Mouse (Mus musculus) hindbrain, embryonic 13.5 days (tissue): ENCODE results near the gene Elf1. TPM values are rescaled to one million over a fixed set of nuclear protein-coding genes. Genes with fewer than 3 reads are reported as not detected.
"Not testable (repeated sequence)": the region's sequence is repeated elsewhere in the genome, so short reads cannot be mapped to it uniquely, and the experiment has no call there.

ENCODE experiments used
- ATAC-seq: fragments of 200-750 bp; cut with Nextera tagmentation; 2 replicates; pipeline ENCODE4 v1.8.0; 2017; ENCODE audit warnings: moderate TSS enrichment; ENCODE audit not compliant: low FRiP score
- H3K27ac ChIP-seq: fragments of 300-500 bp; sonication (generic); 2 replicates; pipeline ENCODE4 v1.5.1; 2015; ENCODE audit warnings: inconsistent platforms, mild to moderate bottlenecking, moderate library complexity
- H3K27me3 ChIP-seq: fragments of 300-500 bp; sonication (generic); 2 replicates; pipeline ENCODE4 v1.6.1; 2015; ENCODE audit warnings: mild to moderate bottlenecking, inconsistent platforms
- H3K36me3 ChIP-seq: fragments of 300-500 bp; sonication (generic); 2 replicates; pipeline ENCODE4 v1.6.1; 2015; ENCODE audit warnings: mild to moderate bottlenecking, inconsistent platforms
- H3K4me1 ChIP-seq: fragments of 300-500 bp; sonication (generic); replicated peaks from 2 replicates; pipeline ENCODE4 v1.6.1; 2015; ENCODE audit warnings: inconsistent platforms
- H3K4me2 ChIP-seq: fragments of 300-500 bp; sonication (generic); 2 replicates; pipeline ENCODE4 v1.6.1; 2015; ENCODE audit warnings: inconsistent platforms, mild to moderate bottlenecking, moderate library complexity
- H3K4me3 ChIP-seq: fragments of 300-500 bp; sonication (generic); 2 replicates; pipeline ENCODE4 v1.5.1; 2015; ENCODE audit warnings: mild to moderate bottlenecking, inconsistent platforms
- H3K9ac ChIP-seq: fragments of 300-500 bp; sonication (generic); 2 replicates; pipeline ENCODE4 v1.6.1; 2015; ENCODE audit warnings: mild to moderate bottlenecking, inconsistent platforms
- H3K9me3 ChIP-seq: fragments of 300-500 bp; sonication (generic); 2 replicates; pipeline ENCODE4 v1.6.1; 2016; ENCODE audit warnings: inconsistent platforms
- WGBS: fragments of 180-500 bp; shearing (Covaris S2); methylation state at CpG from one replicate; pipeline ENCODE4 v1.1.7; 2015; 5-methylcytosine and 5-hydroxymethylcytosine counted together
- polyA plus RNA-seq: library from polyadenylated mRNA; unstranded; fragments of >200 nt; fragmentation: Nextera tagmentation; extraction: Ambion mirVana; gene quantifications from 2 replicates; pipeline ENCODE4 v1.2.1, GENCODE M21; 2015

Gene Elf1
- polyA plus RNA-seq, 1 experiment from 2014 or later = 3.8 TPM

GRCm38 (mm10) chr14:79532036-79532776, 51.2 kb downstream of the Elf1 start:
- no peak overlapping the region for H3K27ac ChIP-seq
- H3K36me3 ChIP-seq = no peaks in the 10 kb centered on the region
- H3K4me2 ChIP-seq = no peak overlapping the region
- no peak overlapping the region for H3K4me3 ChIP-seq
- H3K4me1 ChIP-seq = no peaks in the 10 kb centered on the region
- no peak for ATAC-seq
- no peaks in the 10 kb centered on the region for H3K9me3 ChIP-seq
- H3K27me3 ChIP-seq = no peaks in the 10 kb centered on the region
- no peak overlapping the region for H3K9ac ChIP-seq
- WGBS = 89% methylated on average over 8 of the region's 8 CpGs

- no peaks in the 10 kb centered on the region for H3K4me1 ChIP-seq
- no peak for ATAC-seq
- H3K27me3 ChIP-seq = no peaks in the 10 kb centered on the region
- no peak overlapping the region for H3K4me2 ChIP-seq
- H3K9me3 ChIP-seq = no peaks in the 10 kb centered on the region
- WGBS = 97% methylated on average over 1 of the region's 1 CpGs
- H3K36me3 ChIP-seq = no peaks in the 10 kb centered on the region
- H3K27ac ChIP-seq = no peak overlapping the region
- no peak overlapping the region for H3K4me3 ChIP-seq
- H3K9ac ChIP-seq = no peak overlapping the region
Measured at GRCm38 (mm10) chr14:79533350-79533749, 52.4 kb downstream of the Elf1 start.

GRCm38 (mm10) chr14:79534206-79534605, 53.2 kb downstream of the Elf1 start:
- H3K4me1 ChIP-seq = no peaks in the 10 kb centered on the region
- H3K4me3 ChIP-seq = no peak overlapping the region
- H3K9ac ChIP-seq = no peak overlapping the region
- ATAC-seq = no peak
- no peaks in the 10 kb centered on the region for H3K36me3 ChIP-seq
- no peak overlapping the region for H3K27ac ChIP-seq
- no peak overlapping the region for H3K4me2 ChIP-seq
- WGBS = 81% methylated on average over 3 of the region's 3 CpGs
- H3K9me3 ChIP-seq = no peaks in the 10 kb centered on the region
- no peaks in the 10 kb centered on the region for H3K27me3 ChIP-seq

GRCm38 (mm10) chr14:79534656-79535055, 53.7 kb downstream of the Elf1 start:
- not testable (repeated sequence) for H3K36me3 ChIP-seq, H3K4me1 ChIP-seq
- WGBS = 93% methylated on average over 4 of the region's 4 CpGs

GRCm38 (mm10) chr14:79535318-79535717, 54.3 kb downstream of the Elf1 start:
- WGBS = 80% methylated on average over 10 of the region's 10 CpGs
- ATAC-seq = no peak

More at GRCm38 (mm10) chr14:79534656-79535055, 53.7 kb downstream of the Elf1 start:
- H3K4me3 ChIP-seq, H3K27ac ChIP-seq, H3K9me3 ChIP-seq, ATAC-seq, H3K27me3 ChIP-seq, H3K4me2 ChIP-seq, H3K9ac ChIP-seq: not testable (repeated sequence)

GRCm38 (mm10) chr14:79536011-79536410, 55.0 kb downstream of the Elf1 start:
- no peaks in the 10 kb centered on the region for H3K27me3 ChIP-seq
- H3K9ac ChIP-seq = no peak overlapping the region
- H3K27ac ChIP-seq = no peak overlapping the region
- no peak overlapping the region for H3K4me2 ChIP-seq
- H3K9me3 ChIP-seq = no peaks in the 10 kb centered on the region
- no peak overlapping the region for H3K4me3 ChIP-seq
- no peak for ATAC-seq
- H3K36me3 ChIP-seq = no peaks in the 10 kb centered on the region
- no peaks in the 10 kb centered on the region for H3K4me1 ChIP-seq
- WGBS = 79% methylated on average over 5 of the region's 5 CpGs

More at GRCm38 (mm10) chr14:79535318-79535717, 54.3 kb downstream of the Elf1 start:
- H3K9me3 ChIP-seq = no peaks in the 10 kb centered on the region
- no peaks in the 10 kb centered on the region for H3K36me3 ChIP-seq
- H3K27me3 ChIP-seq = no peaks in the 10 kb centered on the region
- no peak overlapping the region for H3K4me2 ChIP-seq
- H3K27ac ChIP-seq = no peak overlapping the region
- no peaks in the 10 kb centered on the region for H3K4me1 ChIP-seq
- H3K4me3 ChIP-seq = no peak overlapping the region
- H3K9ac ChIP-seq = no peak overlapping the region

GRCm38 (mm10) chr14:79536837-79537236, 55.8 kb downstream of the Elf1 start:
- Histone ChIP-seq H3K27ac (no peak overlapping the region), H3K4me2 (no peak overlapping the region), H3K4me1 (no peaks in the 10 kb centered on the region), H3K9ac (no peak overlapping the region), H3K9me3 (no peaks in the 10 kb centered on the region), H3K27me3 (no peaks in the 10 kb centered on the region), H3K36me3 (no peaks in the 10 kb centered on the region), H3K4me3 (no peak overlapping the region)
- ATAC-seq = no peak
- WGBS = 80% methylated on average over 3 of the region's 3 CpGs

GRCm38 (mm10) chr14:79537463-79537862, 56.5 kb downstream of the Elf1 start:
- H3K9ac ChIP-seq = no peak overlapping the region
- H3K36me3 ChIP-seq = no peaks in the 10 kb centered on the region
- WGBS = 85% methylated on average over 5 of the region's 5 CpGs
- H3K4me2 ChIP-seq = no peak overlapping the region
- no peak for ATAC-seq
- H3K27ac ChIP-seq = no peak overlapping the region
- no peaks in the 10 kb centered on the region for H3K4me1 ChIP-seq
- H3K4me3 ChIP-seq = no peak overlapping the region
- H3K27me3 ChIP-seq = no peaks in the 10 kb centered on the region
- H3K9me3 ChIP-seq = no peaks in the 10 kb centered on the region

GRCm38 (mm10) chr14:79537921-79538320, 56.9 kb downstream of the Elf1 start:
- Histone ChIP-seq H3K4me1 (no peaks in the 10 kb centered on the region), H3K27ac (no peak overlapping the region), H3K9ac (no peak overlapping the region), H3K4me2 (no peak overlapping the region), H3K4me3 (no peak overlapping the region), H3K9me3 (no peaks in the 10 kb centered on the region), H3K36me3 (no peaks in the 10 kb centered on the region), H3K27me3 (no peaks in the 10 kb centered on the region)
- ATAC-seq = no peak

- H3K27me3 ChIP-seq = no peaks in the 10 kb centered on the region
Measured at GRCm38 (mm10) chr14:79541606-79542005, 60.6 kb downstream of the Elf1 start.

GRCm38 (mm10) chr14:79549343-79549742, 68.3 kb downstream of the Elf1 start:
- H3K36me3 ChIP-seq = no peaks in the 10 kb centered on the region
- H3K27ac ChIP-seq = no peak overlapping the region
- no peaks in the 10 kb centered on the region for H3K4me1 ChIP-seq
- no peak overlapping the region for H3K4me2 ChIP-seq
- no peaks in the 10 kb centered on the region for H3K9me3 ChIP-seq
- 83% methylated on average over 7 of the region's 7 CpGs for WGBS
- no peak for ATAC-seq
- no peak overlapping the region for H3K4me3 ChIP-seq
- H3K9ac ChIP-seq = no peak overlapping the region
- no peaks in the 10 kb centered on the region for H3K27me3 ChIP-seq

More at GRCm38 (mm10) chr14:79541606-79542005, 60.6 kb downstream of the Elf1 start:
- no peaks in the 10 kb centered on the region for H3K36me3 ChIP-seq
- no peak overlapping the region for H3K9ac ChIP-seq
- no peak for ATAC-seq
- no peak overlapping the region for H3K27ac ChIP-seq
- no peaks in the 10 kb centered on the region for H3K4me1 ChIP-seq
- H3K4me2 ChIP-seq = no peak overlapping the region
- H3K9me3 ChIP-seq = no peaks in the 10 kb centered on the region
- H3K4me3 ChIP-seq = no peak overlapping the region

- Histone ChIP-seq H3K4me3 (no peak overlapping the region), H3K9me3 (no peaks in the 10 kb centered on the region), H3K4me2 (no peak overlapping the region), H3K9ac (no peak overlapping the region), H3K27ac (no peak overlapping the region), H3K36me3 (no peaks in the 10 kb centered on the region), H3K27me3 (no peaks in the 10 kb centered on the region), H3K4me1 (no peaks in the 10 kb centered on the region)
- no peak for ATAC-seq
- WGBS = 92% methylated on average over 2 of the region's 2 CpGs
Measured at GRCm38 (mm10) chr14:79551929-79552328, 70.9 kb downstream of the Elf1 start.

- Histone ChIP-seq H3K4me2 (no peak overlapping the region), H3K9ac (no peak overlapping the region), H3K36me3 (no peaks in the 10 kb centered on the region), H3K4me3 (no peak overlapping the region), H3K9me3 (no peaks in the 10 kb centered on the region), H3K4me1 (no peaks in the 10 kb centered on the region), H3K27ac (no peak overlapping the region), H3K27me3 (no peaks in the 10 kb centered on the region)
- no peak for ATAC-seq
- 92% methylated on average over 1 of the region's 1 CpGs for WGBS
Measured at GRCm38 (mm10) chr14:79552854-79553253, 71.9 kb downstream of the Elf1 start.
